ENCODE assay signal across 9 mouse cellular contexts in genomic region chr8:71521634-71522033, GRCm38 (mm10). TPM values are rescaled to one million over a fixed set of nuclear protein-coding genes. Genes with fewer than 3 reads are reported as not detected.
DNase-seq lines count a peak whose midpoint lies in the region; ATAC-seq lines count a peak whose summit lies in the region.
"Had no signal": no experiment of that assay in that cellular context is flagged by ENCODE, and none has a peak within 500 bp of the region (broad histone marks: within the 10 kb centered on the region; RNA-seq: fewer than 3 reads in every experiment).

No protein-coding gene starts in this region.

- no peaks in the 10 kb centered on the region for H3K9me3 ChIP-seq in forebrain, embryonic 11.5 days (ENCODE audit: control insufficient read depth, low read length)
- no peaks in the 10 kb centered on the region for H3K9me3 ChIP-seq in heart, embryonic 16.5 days (replicated peaks; ENCODE audit: control insufficient read depth, low read length)
- no peaks in the 10 kb centered on the region for H3K9me3 ChIP-seq in liver, embryonic 13.5 days (replicated peaks)
- no peaks in the 10 kb centered on the region for H3K9me3 ChIP-seq in stomach, embryonic 15.5 days

- 7% methylated on average over 17 of the region's 17 CpGs for WGBS in forebrain, embryonic 11.5 days
- WGBS in heart, embryonic 16.5 days = 2% methylated on average over 17 of the region's 17 CpGs
- 4% methylated on average over 17 of the region's 17 CpGs for WGBS in liver, embryonic 13.5 days (ENCODE audit: insufficient replicate concordance)
- WGBS in stomach, embryonic 15.5 days = 3% methylated on average over 17 of the region's 17 CpGs

- peaks cover 23% of the 10 kb centered on the region for H3K27me3 ChIP-seq in forebrain, embryonic 11.5 days (ENCODE audit: control insufficient read depth, insufficient read depth, low read length)
- peaks cover 3% of the 10 kb centered on the region for H3K27me3 ChIP-seq in heart, embryonic 16.5 days (ENCODE audit: control insufficient read depth, insufficient read depth, low read length)
- H3K27me3 ChIP-seq in liver, embryonic 13.5 days = peaks cover 24% of the 10 kb centered on the region
- H3K27me3 ChIP-seq in stomach, embryonic 15.5 days (replicated peaks) = peaks cover 15% of the 10 kb centered on the region

- H3K36me3 ChIP-seq in forebrain, embryonic 11.5 days (ENCODE audit: control insufficient read depth, insufficient read depth, low read length) = no peaks in the 10 kb centered on the region
- no peaks in the 10 kb centered on the region for H3K36me3 ChIP-seq in heart, embryonic 16.5 days (ENCODE audit: control insufficient read depth, insufficient read depth)
- no peaks in the 10 kb centered on the region for H3K36me3 ChIP-seq in liver, embryonic 13.5 days
- no peaks in the 10 kb centered on the region for H3K36me3 ChIP-seq in stomach, embryonic 15.5 days

- no peaks in the 10 kb centered on the region; the same call in 1 of the 2 replicates for H3K4me1 ChIP-seq in forebrain, embryonic 11.5 days (replicated peaks; ENCODE audit: control insufficient read depth, insufficient read depth, low read length)
- peaks cover 10% of the 10 kb centered on the region for H3K4me1 ChIP-seq in heart, embryonic 16.5 days (ENCODE audit: control insufficient read depth, insufficient read depth, low read length)
- peaks cover 17% of the 10 kb centered on the region for H3K4me1 ChIP-seq in liver, embryonic 13.5 days (replicated peaks)
- H3K4me1 ChIP-seq in stomach, embryonic 15.5 days = peaks cover 10% of the 10 kb centered on the region; the same call in 1 of the 2 replicates

- peak; percentile 93 for DNase-seq in c-Kit-positive CD71-negative TER-119-negative erythroid progenitor cells, embryonic 14.5 days (ENCODE audit: low read depth)
- DNase-seq in forebrain, embryonic 11.5 days (ENCODE audit: low spot score) = peak; percentile 96
- peak; percentile 93 to 95 for DNase-seq in kidney, postnatal 25 days
- peak; percentile 84 for DNase-seq in liver, embryonic 13.5 days
- peak; percentile 95 for DNase-seq in neural tube, embryonic 10.5 days (ENCODE audit: extremely low spot score, low spot score)

- H3K27ac ChIP-seq in forebrain, embryonic 11.5 days (ENCODE audit: low read depth, low read length) = no peak overlapping the region
- no peak overlapping the region for H3K27ac ChIP-seq in heart, embryonic 16.5 days (ENCODE audit: low read length)
- no peak overlapping the region for H3K27ac ChIP-seq in liver, embryonic 13.5 days
- no peak overlapping the region for H3K27ac ChIP-seq in stomach, embryonic 15.5 days

- peak; percentile 94 for ATAC-seq in CD4-positive, CD25-positive, alpha-beta regulatory T cell, adult 4 months
- ATAC-seq in forebrain, embryonic 11.5 days (replicated peaks; ENCODE audit: low FRiP score) = peak; percentile 78
- peak; percentile 82 for ATAC-seq in heart, embryonic 16.5 days (replicated peaks; ENCODE audit: extremely low read depth, insufficient read depth, low FRiP score)
- ATAC-seq in liver, embryonic 13.5 days (ENCODE audit: low read depth) = peak; percentile 82
- peak; percentile 75 for ATAC-seq in stomach, embryonic 15.5 days (ENCODE audit: insufficient read depth, low FRiP score, low read depth)

- no peak overlapping the region for H3K9ac ChIP-seq in forebrain, embryonic 11.5 days (ENCODE audit: low read length)
- peak overlapping the region; percentile 42; the same call in 1 of the 2 replicates for H3K9ac ChIP-seq in heart, embryonic 16.5 days (ENCODE audit: low read length)
- no peak overlapping the region for H3K9ac ChIP-seq in liver, embryonic 13.5 days
- no peak overlapping the region for H3K9ac ChIP-seq in stomach, embryonic 15.5 days

- H3K4me3 ChIP-seq in forebrain, embryonic 11.5 days (ENCODE audit: low read depth, low read length) = no peak overlapping the region
- H3K4me3 ChIP-seq in heart, embryonic 16.5 days (ENCODE audit: low read length) = 0 out of 2 replicates have a peak overlapping the region, but pooled peaks have one; percentile 4
- no peak overlapping the region for H3K4me3 ChIP-seq in liver, embryonic 13.5 days (replicated peaks)
- no peak overlapping the region for H3K4me3 ChIP-seq in stomach, embryonic 15.5 days (replicated peaks)
- H3K4me3 ChIP-seq: erythroblast, embryonic 14.5 days had no signal

- H3K4me2 ChIP-seq in forebrain, embryonic 11.5 days (ENCODE audit: low read depth, low read length, severe bottlenecking) = no peak overlapping the region
- H3K4me2 ChIP-seq in heart, embryonic 16.5 days (ENCODE audit: low read depth, low read length) = peak overlapping the region; percentile 43
- H3K4me2 ChIP-seq in liver, embryonic 13.5 days = no peak overlapping the region
- 0 out of 2 replicates have a peak overlapping the region, but pooled peaks have one; percentile 12 for H3K4me2 ChIP-seq in stomach, embryonic 15.5 days

RNA-seq across cellular contexts. Expression of gene Ccdc194, which starts 3.9 kb away (rescaled TPM):
- polyA plus RNA-seq in CD4-positive, CD25-positive, alpha-beta regulatory T cell, adult 4 months (2017; shearing (Covaris generic)) = not detected
- polyA plus RNA-seq in forebrain, embryonic 11.5 days (2014; fragmentation: Nextera tagmentation; extraction: Ambion mirVana) = 0.29 TPM in 1 of 2 replicates, not detected in the other
- polyA plus RNA-seq in heart, embryonic 16.5 days (2015; fragmentation: Nextera tagmentation; extraction: Ambion mirVana) = 0.29 and 0.54 TPM in 2 replicates
- 0.15 TPM in 2 replicates for polyA plus RNA-seq in liver, embryonic 13.5 days (2015; fragmentation: Nextera tagmentation; extraction: Ambion mirVana)
- 0.27 and 0.49 TPM in 2 replicates for polyA plus RNA-seq in stomach, embryonic 15.5 days (2015; fragmentation: Nextera tagmentation; extraction: Ambion mirVana)
- polyA plus RNA-seq: erythroblast, embryonic 14.5 days had no signal

RNA-seq across cellular contexts. Expression of gene Plvap, which starts 10.1 kb away (rescaled TPM):
- not detected for polyA plus RNA-seq in CD4-positive, CD25-positive, alpha-beta regulatory T cell, adult 4 months (2017; shearing (Covaris generic))
- polyA plus RNA-seq in forebrain, embryonic 11.5 days (2014; fragmentation: Nextera tagmentation; extraction: Ambion mirVana) = 42.5 and 43.4 TPM in 2 replicates
- 86.4 and 106 TPM in 2 replicates for polyA plus RNA-seq in heart, embryonic 16.5 days (2015; fragmentation: Nextera tagmentation; extraction: Ambion mirVana)
- 24.3 and 28.4 TPM in 2 replicates for polyA plus RNA-seq in liver, embryonic 13.5 days (2015; fragmentation: Nextera tagmentation; extraction: Ambion mirVana)
- polyA plus RNA-seq in stomach, embryonic 15.5 days (2015; fragmentation: Nextera tagmentation; extraction: Ambion mirVana) = 84.8 and 90.0 TPM in 2 replicates

RNA-seq across cellular contexts. Expression of gene Bst2, which starts 15.6 kb away (rescaled TPM):
- 100 to 1,000 TPM in 1 of 2 experiments, 10 to 100 TPM in 1; 75.3 to 150 TPM for polyA plus RNA-seq in CD4-positive, CD25-positive, alpha-beta regulatory T cell, adult 4 months (2017; shearing (Covaris generic))
- 3.1 and 4.9 TPM in 2 replicates for polyA plus RNA-seq in forebrain, embryonic 11.5 days (2014; fragmentation: Nextera tagmentation; extraction: Ambion mirVana)
- 36.6 and 46.5 TPM in 2 replicates for polyA plus RNA-seq in heart, embryonic 16.5 days (2015; fragmentation: Nextera tagmentation; extraction: Ambion mirVana)
- 34.1 and 36.0 TPM in 2 replicates for polyA plus RNA-seq in liver, embryonic 13.5 days (2015; fragmentation: Nextera tagmentation; extraction: Ambion mirVana)
- 52.3 and 53.9 TPM in 2 replicates for polyA plus RNA-seq in stomach, embryonic 15.5 days (2015; fragmentation: Nextera tagmentation; extraction: Ambion mirVana)

RNA-seq across cellular contexts. Expression of gene Mvb12a, which starts 21.1 kb away (rescaled TPM):
- 10 to 100 TPM; 45.1 to 58.2 TPM for polyA plus RNA-seq in CD4-positive, CD25-positive, alpha-beta regulatory T cell, adult 4 months (2017; shearing (Covaris generic))
- polyA plus RNA-seq in forebrain, embryonic 11.5 days (2014; fragmentation: Nextera tagmentation; extraction: Ambion mirVana) = 50.1 and 62.8 TPM in 2 replicates
- polyA plus RNA-seq in heart, embryonic 16.5 days (2015; fragmentation: Nextera tagmentation; extraction: Ambion mirVana) = 60.3 and 65.8 TPM in 2 replicates
- 30.4 and 33.9 TPM in 2 replicates for polyA plus RNA-seq in liver, embryonic 13.5 days (2015; fragmentation: Nextera tagmentation; extraction: Ambion mirVana)
- 97.6 and 107 TPM in 2 replicates for polyA plus RNA-seq in stomach, embryonic 15.5 days (2015; fragmentation: Nextera tagmentation; extraction: Ambion mirVana)

RNA-seq across cellular contexts. Expression of gene Gtpbp3, which starts 33.7 kb away (rescaled TPM):
- 1 to 10 TPM; 2.9 to 3.1 TPM for polyA plus RNA-seq in CD4-positive, CD25-positive, alpha-beta regulatory T cell, adult 4 months (2017; shearing (Covaris generic))
- 7.9 and 10.8 TPM in 2 replicates for polyA plus RNA-seq in forebrain, embryonic 11.5 days (2014; fragmentation: Nextera tagmentation; extraction: Ambion mirVana)
- 12.3 and 12.5 TPM in 2 replicates for polyA plus RNA-seq in heart, embryonic 16.5 days (2015; fragmentation: Nextera tagmentation; extraction: Ambion mirVana)
- polyA plus RNA-seq in liver, embryonic 13.5 days (2015; fragmentation: Nextera tagmentation; extraction: Ambion mirVana) = 6.8 and 7.3 TPM in 2 replicates
- polyA plus RNA-seq in stomach, embryonic 15.5 days (2015; fragmentation: Nextera tagmentation; extraction: Ambion mirVana) = 14.6 and 16.1 TPM in 2 replicates

Comparison
In these comparisons a context has a peak if more than half of its experiments do, and no peak if none do; other contexts are left out.
1. H3K4me2 ChIP-seq: peak in heart, embryonic 16.5 days (single experiment) and stomach, embryonic 15.5 days (single experiment); none in forebrain, embryonic 11.5 days (single experiment) and liver, embryonic 13.5 days (single experiment).
2. RNA of gene Plvap, which starts 10.1 kb away (polyA plus RNA-seq): 86.4 to 106 TPM in heart, embryonic 16.5 days, 84.8 to 90.0 TPM in stomach, embryonic 15.5 days, 42.5 to 43.4 TPM in forebrain, embryonic 11.5 days and 24.3 to 28.4 TPM in liver, embryonic 13.5 days; not detected in CD4-positive, CD25-positive, alpha-beta regulatory T cell, adult 4 months; every median in the first group is over 10 times any median in the second.
3. Peak in every context shown above with its lines, with median percentiles within 50 percentile points of each other: ATAC-seq and DNase-seq.